Mouse (Mus musculus) layer of hippocampus, postnatal 25 days (tissue): ENCODE measurements around the gene Grin3a. TPM values are rescaled to one million over a fixed set of nuclear protein-coding genes. Genes with fewer than 3 reads are reported as not detected.

Experiments
- total RNA-seq, 2 experiments: library from RNA; stranded (reverse); gene quantifications; 2 replicates each; pipeline ENCODE4 v1.2.3; 2021

Gene Grin3a
- total RNA-seq, 2 experiments from 2014 or later = 35.0 to 37.1 TPM

Other genes with a start within 250 kb of the Grin3a start
- gene Tmem246, start 247.9 kb downstream of the Grin3a start, total RNA-seq = 10 to 100 TPM; 66.0 to 75.9 TPM
- gene Rnf20, start 213.7 kb downstream of the Grin3a start, total RNA-seq = 10 to 100 TPM; 60.5 to 73.3 TPM
- 1 to 10 TPM in 1 of 2 experiments, under 1 TPM in 1; 0.32 to 1.1 TPM for gene Ppp3r2, start 163.7 kb downstream of the Grin3a start, total RNA-seq